Mouse (Mus musculus) neural tube, postnatal 0 days (tissue): ENCODE results near the gene Gm5458. TPM values are rescaled to one million over a fixed set of nuclear protein-coding genes. Genes with fewer than 3 reads are reported as not detected.

Experiments used
- polyA plus RNA-seq: library from polyadenylated mRNA; unstranded; fragments of >200 nt; fragmentation: Nextera tagmentation; extraction: Ambion mirVana; gene quantifications from 2 replicates; pipeline ENCODE4 v1.2.1, GENCODE M21; 2015

Gene Gm5458
- polyA plus RNA-seq, result 0.48 TPM in 1 of 2 replicates, not detected in the other

GRCm38 (mm10) chr14:19602481-19602880, at the start of gene Gm5458:
Gm5458 (minus strand) TSS chr14:19602581.

DNA sequence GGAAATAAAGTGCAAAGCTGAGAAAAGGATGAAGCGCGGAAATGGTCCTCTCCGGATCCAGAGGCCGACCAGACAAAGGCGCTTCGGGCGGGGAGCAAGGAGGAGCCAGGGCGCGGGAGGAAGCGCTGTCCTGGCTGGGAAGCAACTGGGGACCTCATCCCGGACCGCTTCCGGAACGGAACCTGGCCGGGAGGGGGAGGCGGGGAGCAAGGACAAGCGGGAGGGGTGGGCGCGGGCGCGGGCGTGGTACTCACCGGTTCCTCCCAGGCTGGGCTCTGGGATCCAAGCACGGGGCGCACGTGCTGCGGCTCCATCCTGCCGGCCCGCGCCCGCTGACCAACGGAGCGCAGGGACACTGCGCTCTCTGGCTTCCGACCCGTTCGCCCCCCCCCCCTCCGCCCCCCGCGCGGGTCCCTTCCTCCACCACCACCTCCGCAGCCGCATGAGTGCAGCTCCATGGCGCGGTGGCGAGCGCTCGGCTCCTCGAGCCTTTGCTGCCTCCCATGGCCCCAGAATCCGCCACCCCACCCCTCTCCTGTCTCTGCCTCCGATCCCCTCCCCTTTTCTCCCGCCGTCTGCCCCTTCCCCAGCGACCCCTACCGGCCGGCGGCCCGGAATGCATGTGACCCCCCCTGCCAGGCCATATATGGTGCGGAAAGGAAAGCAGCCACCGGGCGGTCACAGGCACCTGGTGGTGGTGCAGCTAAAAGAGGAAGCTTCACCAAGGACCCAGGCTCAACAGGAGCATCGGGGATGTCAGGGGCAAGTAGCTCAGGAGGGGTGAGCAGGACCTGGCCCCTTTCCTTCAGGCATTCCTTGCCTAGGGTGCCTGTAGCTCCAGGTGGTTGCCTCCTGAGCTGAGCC, 17.3 kb downstream of the Gm5458 start, which contains the start of gene Gm2237:
Gm2237 (minus strand) TSS at position 332 of the 864 bp plus-strand sequence.

DNA sequence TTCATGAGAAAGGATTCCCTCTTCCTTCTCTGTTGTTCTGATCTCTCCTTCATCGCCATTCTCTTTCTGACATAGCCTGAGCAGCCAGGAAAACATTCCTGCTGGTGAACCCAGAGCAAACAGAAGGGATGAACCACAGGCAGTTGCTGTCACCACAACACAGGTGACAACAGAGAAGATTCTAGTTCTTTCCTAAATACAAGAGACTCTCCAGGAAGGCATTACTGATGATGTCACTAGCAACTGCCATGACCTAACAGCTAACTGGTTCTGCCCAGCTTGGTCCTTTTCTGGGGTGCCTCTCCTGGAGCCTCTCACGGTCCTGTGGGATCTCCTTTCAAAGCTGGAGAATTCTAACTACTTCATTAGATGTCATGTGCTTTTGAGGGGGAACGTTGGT, 52.5 kb downstream of the Gm5458 start, which contains the start of gene Gm2244:
Gm2244 (minus strand) TSS at position 101 of the 400 bp plus-strand sequence.

Other genes starting within 250 kb of the Gm5458 start
- gene Gm21738, start 183.7 kb downstream of the Gm5458 start, polyA plus RNA-seq, result 0.93 and 0.95 TPM in 2 replicates
- 0.55 and 0.89 TPM in 2 replicates for gene Gm2244, start 52.6 kb downstream of the Gm5458 start, polyA plus RNA-seq
- 4.0 and 4.3 TPM in 2 replicates for gene Gm2237, start 17.4 kb downstream of the Gm5458 start, polyA plus RNA-seq
- 20.5 and 25.9 TPM in 2 replicates for gene Nid2, start 148.7 kb upstream of the Gm5458 start, polyA plus RNA-seq
- gene Rtraf, start 221.2 kb upstream of the Gm5458 start, polyA plus RNA-seq, result 139 and 164 TPM in 2 replicates